Mouse (Mus musculus) lung, embryonic 16.5 days (tissue): ENCODE measurements around the gene Cdc34. TPM values are rescaled to one million over a fixed set of nuclear protein-coding genes. Genes with fewer than 3 reads are reported as not detected.
"Not testable (repeated sequence)": the region's sequence is repeated elsewhere in the genome, so short reads cannot be mapped to it uniquely, and the experiment has no call there.

Experiments used
- ATAC-seq: fragments of 200-750 bp; cut with Nextera tagmentation; 2 replicates; pipeline ENCODE4 v1.8.0; 2017; ENCODE audit warnings: low read depth, mild to moderate bottlenecking, moderate library complexity
- H3K27ac ChIP-seq: fragments of 300-500 bp; sonication (generic); 2 replicates; pipeline ENCODE4 v1.5.1; 2014; ENCODE audit warnings: mild to moderate bottlenecking, control low read depth, low read length
- H3K27me3 ChIP-seq: fragments of 300-500 bp; sonication (generic); 2 replicates; pipeline ENCODE4 v1.6.1; 2014; ENCODE audit warnings: low read depth, low read length, mixed read lengths; ENCODE audit not compliant: control insufficient read depth, insufficient read depth
- H3K36me3 ChIP-seq: fragments of 300-500 bp; sonication (generic); 2 replicates; pipeline ENCODE4 v1.6.1; 2014; ENCODE audit warnings: low read length; ENCODE audit not compliant: control insufficient read depth, insufficient read depth
- H3K4me1 ChIP-seq: fragments of 300-500 bp; sonication (generic); replicated peaks from 2 replicates; pipeline ENCODE4 v1.6.1; 2014; ENCODE audit warnings: low read length, mixed read lengths; ENCODE audit not compliant: control insufficient read depth, insufficient read depth
- H3K4me2 ChIP-seq: fragments of 300-500 bp; sonication (generic); 2 replicates; pipeline ENCODE4 v1.6.1; 2014; ENCODE audit warnings: low read depth, low read length, control low read depth
- H3K4me3 ChIP-seq: fragments of 300-500 bp; sonication (generic); 2 replicates; pipeline ENCODE4 v1.5.1; 2014; ENCODE audit warnings: mild to moderate bottlenecking, low read length, control low read depth
- H3K9ac ChIP-seq: fragments of 300-500 bp; sonication (generic); 2 replicates; pipeline ENCODE4 v1.6.1; 2014; ENCODE audit warnings: low read length, control low read depth
- H3K9me3 ChIP-seq: fragments of 300-500 bp; sonication (generic); 2 replicates; pipeline ENCODE4 v1.6.1; 2016; ENCODE audit warnings: low read length; ENCODE audit not compliant: control insufficient read depth
- WGBS: fragments of 180-500 bp; shearing (Covaris S2); extraction: QIAGEN DNeasy Blood & Tissue Kit; methylation state at CpG from one replicate; pipeline ENCODE4 v1.1.7; 2014; 5-methylcytosine and 5-hydroxymethylcytosine counted together
- polyA plus RNA-seq: library from polyadenylated mRNA; unstranded; fragments of >200 nt; fragmentation: Nextera tagmentation; extraction: Ambion mirVana; gene quantifications from 2 replicates; pipeline ENCODE4 v1.2.1, GENCODE M21; 2015

Gene Cdc34
- polyA plus RNA-seq, 1 experiment from 2014 or later, result 68.9 TPM

GRCm38 (mm10) chr10:79701443-79702129 is 19.6 kb downstream of the Cdc34 start:
- H3K4me1 ChIP-seq, result peaks cover 33% of the 10 kb centered on the region
- peak; percentile 51 for ATAC-seq
- H3K27ac ChIP-seq, result peak overlapping the region; percentile 92
- no peaks in the 10 kb centered on the region for H3K27me3 ChIP-seq
- H3K36me3 ChIP-seq, result no peaks in the 10 kb centered on the region
- H3K4me3 ChIP-seq, result no peak overlapping the region
- H3K9ac ChIP-seq, result no peak overlapping the region; the same call in 1 of the 2 replicates
- H3K9me3 ChIP-seq, result no peaks in the 10 kb centered on the region
- 22% methylated on average over 10 of the region's 10 CpGs for WGBS
- H3K4me2 ChIP-seq, result 0 out of 2 replicates have a peak overlapping the region, but pooled peaks have one; percentile 6

DNA sequence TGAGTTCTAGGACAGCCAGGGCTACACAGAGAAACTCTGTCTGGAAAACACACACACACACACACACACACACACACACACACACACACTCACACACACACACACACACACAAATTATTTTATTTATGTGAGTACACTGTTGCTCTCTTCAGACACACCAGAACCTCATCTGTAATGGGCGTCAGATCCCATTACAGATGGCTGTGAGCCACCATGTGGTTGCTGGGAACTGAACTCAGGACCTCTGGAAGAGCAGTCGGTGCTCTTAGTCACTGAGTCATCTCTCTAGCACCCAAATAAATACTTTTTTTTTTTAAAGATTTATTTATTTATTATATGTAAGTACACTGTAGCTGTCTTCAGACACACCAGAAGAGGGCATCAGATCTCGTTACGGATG is 21.0 kb downstream of the Cdc34 start:
- not testable (repeated sequence) for H3K4me2 ChIP-seq, H3K9ac ChIP-seq, H3K4me3 ChIP-seq, H3K27me3 ChIP-seq, H3K9me3 ChIP-seq, H3K27ac ChIP-seq, H3K36me3 ChIP-seq, ATAC-seq
- WGBS, result 72% methylated on average over 3 of the region's 4 CpGs
- peaks cover 32% of the 10 kb centered on the region for H3K4me1 ChIP-seq

DNA sequence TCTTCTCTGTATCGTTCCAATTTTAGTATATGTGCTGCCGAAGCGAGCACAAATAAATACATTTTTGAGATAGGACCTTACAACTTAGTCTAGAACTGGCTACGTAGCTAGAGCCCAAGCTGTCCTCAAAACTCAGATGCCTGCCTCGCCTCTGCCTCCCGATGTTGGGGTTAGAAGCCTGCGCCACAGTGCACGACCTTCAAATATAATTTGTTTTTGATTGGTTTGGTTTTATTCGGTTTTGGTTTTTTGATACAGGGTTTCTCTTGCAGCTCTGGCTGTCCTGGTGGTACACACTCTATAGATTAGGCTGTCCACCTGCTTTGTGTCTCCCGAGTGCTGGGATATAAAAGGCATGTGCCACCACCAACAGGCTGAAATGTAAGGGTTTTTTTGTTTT is 21.5 kb downstream of the Cdc34 start:
- H3K36me3 ChIP-seq, result no peaks in the 10 kb centered on the region
- peak overlapping the region; percentile 59; the same call in 1 of the 2 replicates for H3K27ac ChIP-seq
- peaks cover 29% of the 10 kb centered on the region for H3K4me1 ChIP-seq
- no peaks in the 10 kb centered on the region for H3K27me3 ChIP-seq
- WGBS, result 69% methylated on average over 10 of the region's 10 CpGs
- H3K9me3 ChIP-seq, result no peaks in the 10 kb centered on the region
- H3K4me2 ChIP-seq, result peak overlapping the region; percentile 50; the same call in 1 of the 2 replicates
- H3K4me3 ChIP-seq, result peak overlapping the region; percentile 84
- ATAC-seq, result no peak
- H3K9ac ChIP-seq, result peak overlapping the region; percentile 43; the same call in 1 of the 2 replicates

DNA sequence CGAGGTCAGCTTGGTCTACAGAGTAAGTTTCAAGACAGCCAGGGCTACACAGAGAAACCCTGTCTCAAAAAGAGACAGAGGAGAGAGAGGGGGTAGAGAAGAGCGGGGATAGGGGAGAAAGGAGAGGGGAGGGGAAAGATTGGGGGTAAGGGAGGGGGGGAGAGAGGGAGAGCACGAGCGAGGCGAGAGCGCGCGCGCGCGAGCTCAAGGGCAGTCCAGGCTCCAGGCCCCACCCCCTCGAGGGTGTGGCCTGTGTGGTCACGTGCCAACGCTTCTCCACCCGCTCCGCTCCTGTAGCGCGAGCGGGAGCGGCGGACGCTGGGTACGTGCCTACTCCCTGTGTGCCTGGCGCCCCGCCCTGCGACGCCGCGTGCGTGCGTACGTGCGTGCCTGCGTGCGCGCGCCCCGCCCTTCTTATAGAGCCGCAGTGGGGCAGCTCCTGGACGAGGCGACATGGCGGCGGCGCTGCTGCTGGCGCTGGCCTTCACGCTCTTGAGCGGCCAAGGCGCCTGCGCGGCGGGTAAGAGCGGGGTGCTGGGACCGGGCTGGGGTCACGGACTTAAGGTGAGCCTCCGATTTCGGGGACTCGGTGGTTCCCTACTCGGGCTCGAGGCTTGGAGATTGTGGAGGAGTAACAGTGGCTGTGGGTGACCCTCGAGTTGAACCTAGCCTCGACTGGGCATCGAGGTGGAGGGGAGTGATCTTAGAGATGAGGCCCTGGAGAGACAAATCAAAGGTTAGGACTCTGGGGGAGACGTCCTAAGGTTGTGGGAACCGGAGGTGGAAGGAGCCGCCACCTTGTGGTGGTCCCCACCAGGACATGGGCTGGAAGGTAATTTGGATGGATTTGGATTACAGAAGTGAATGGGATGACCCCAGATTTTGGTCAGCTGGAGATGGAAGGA is 22.3 kb downstream of the Cdc34 start, which contains the start of gene Bsg:
TSS of gene Bsg (plus strand) at position 427 of the 905 bp plus-strand sequence.
- H3K27me3 ChIP-seq, result no peaks in the 10 kb centered on the region
- H3K9ac ChIP-seq, result peak within 1 kb of the TSS; percentile 97
- ATAC-seq, result peak; percentile 94
- H3K4me3 ChIP-seq, result peak within 1 kb of the TSS; percentile 84
- peaks cover 32% of the 10 kb centered on the region for H3K4me1 ChIP-seq
- peaks cover 6% of the 10 kb centered on the region for H3K36me3 ChIP-seq
- peak within 1 kb of the TSS; percentile 87 for H3K27ac ChIP-seq
- H3K9me3 ChIP-seq, result no peaks in the 10 kb centered on the region
- H3K4me2 ChIP-seq, result peak within 1 kb of the TSS; percentile 94
- WGBS, result under 1% methylated on average over 47 of the region's 65 CpGs

- no peak for ATAC-seq
- 3% methylated on average over 10 of the region's 10 CpGs for WGBS
Observed at GRCm38 (mm10) chr10:79704970-79705360, 23.0 kb downstream of the Cdc34 start.

GRCm38 (mm10) chr10:79705951-79706350 is 24.0 kb downstream of the Cdc34 start:
- no peak for ATAC-seq
- H3K27me3 ChIP-seq, result no peaks in the 10 kb centered on the region
- WGBS, result 69% methylated on average over 5 of the region's 5 CpGs
- H3K9me3 ChIP-seq, result no peaks in the 10 kb centered on the region
- peak overlapping the region; percentile 84 for H3K4me3 ChIP-seq
- peak overlapping the region; percentile 97 for H3K9ac ChIP-seq
- peak overlapping the region; percentile 94 for H3K4me2 ChIP-seq
- no peak overlapping the region; the same call in 1 of the 2 replicates for H3K27ac ChIP-seq
- peaks cover 32% of the 10 kb centered on the region for H3K4me1 ChIP-seq
- H3K36me3 ChIP-seq, result peaks cover 22% of the 10 kb centered on the region

More at GRCm38 (mm10) chr10:79704970-79705360, 23.0 kb downstream of the Cdc34 start:
- Histone ChIP-seq H3K9me3 (no peaks in the 10 kb centered on the region), H3K27ac (peak overlapping the region; percentile 87), H3K27me3 (no peaks in the 10 kb centered on the region), H3K4me2 (peak overlapping the region; percentile 94), H3K4me1 (peaks cover 32% of the 10 kb centered on the region), H3K4me3 (peak overlapping the region; percentile 84), H3K36me3 (peaks cover 12% of the 10 kb centered on the region), H3K9ac (peak overlapping the region; percentile 97)

DNA sequence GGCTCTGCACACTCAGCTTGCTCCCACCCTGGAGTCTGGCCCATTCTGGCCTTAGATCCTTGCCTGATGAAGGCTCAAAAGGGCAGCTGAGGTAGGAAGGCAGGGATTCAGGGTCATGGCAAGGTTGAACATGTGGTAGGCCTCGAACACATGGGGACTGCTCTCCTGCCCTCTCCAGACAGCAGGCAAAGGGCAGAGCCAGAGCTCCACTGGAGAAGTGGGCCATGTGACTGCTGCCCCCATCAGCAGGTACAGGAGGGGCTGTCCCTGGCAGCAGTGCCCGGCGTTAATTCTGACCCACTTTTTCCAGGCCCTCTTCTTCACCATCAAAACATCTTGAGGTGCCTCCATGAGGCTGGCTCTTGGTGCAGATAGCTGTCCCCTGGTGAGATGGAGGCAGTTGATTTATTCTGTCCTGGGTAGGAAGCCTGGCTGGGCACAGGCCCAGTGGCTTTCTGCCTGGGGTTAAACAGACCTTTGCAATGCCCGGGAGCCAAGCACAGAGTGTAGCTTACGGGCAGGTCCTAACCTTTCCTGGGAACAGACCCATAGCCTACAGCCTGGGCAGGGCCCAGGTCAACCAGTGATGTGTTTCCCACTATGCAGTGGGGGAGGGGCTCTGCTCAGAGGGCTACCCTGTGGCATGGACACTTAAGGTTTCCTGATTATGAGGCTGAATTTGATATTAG is 24.6 kb downstream of the Cdc34 start:
- Histone ChIP-seq H3K27ac (no peak overlapping the region), H3K4me3 (peak overlapping the region; percentile 84), H3K4me2 (peak overlapping the region; percentile 94), H3K4me1 (peaks cover 30% of the 10 kb centered on the region), H3K36me3 (peaks cover 28% of the 10 kb centered on the region), H3K9ac (peak overlapping the region; percentile 97), H3K9me3 (no peaks in the 10 kb centered on the region), H3K27me3 (no peaks in the 10 kb centered on the region)
- 79% methylated on average over 5 of the region's 5 CpGs for WGBS
- ATAC-seq, result no peak

DNA sequence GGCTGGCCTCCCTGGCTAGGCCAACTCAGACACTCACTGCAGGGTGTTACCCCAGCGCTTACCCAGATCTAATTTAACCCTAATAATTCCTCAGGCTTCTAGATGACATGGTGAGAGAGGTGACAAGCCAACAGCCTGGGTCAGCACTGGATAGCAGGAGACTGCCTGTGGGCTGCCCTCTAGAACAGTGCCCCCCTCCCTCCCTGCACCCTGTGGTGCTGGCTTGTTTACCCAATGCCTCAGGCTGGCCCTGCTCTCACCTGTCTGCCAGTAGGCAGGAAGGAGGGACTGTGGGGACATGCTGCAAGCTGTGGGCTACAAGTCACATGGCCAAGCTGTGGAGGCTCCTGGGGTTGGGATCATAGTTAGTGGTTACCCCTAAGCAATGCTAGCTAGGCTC is 25.2 kb downstream of the Cdc34 start:
- H3K36me3 ChIP-seq, result peaks cover 33% of the 10 kb centered on the region
- WGBS, result 61% methylated on average over 1 of the region's 1 CpGs
- H3K4me2 ChIP-seq, result peak overlapping the region; percentile 1; the same call in 1 of the 2 replicates
- no peak for ATAC-seq
- peak overlapping the region; percentile 84; the same call in 1 of the 2 replicates for H3K4me3 ChIP-seq
- no peak overlapping the region for H3K27ac ChIP-seq
- peaks cover 30% of the 10 kb centered on the region for H3K4me1 ChIP-seq
- H3K27me3 ChIP-seq, result no peaks in the 10 kb centered on the region
- no peaks in the 10 kb centered on the region for H3K9me3 ChIP-seq
- no peak overlapping the region for H3K9ac ChIP-seq
